Mouse (Mus musculus): ENCODE measurements at regions not wholly inside any gene's neighbourhood (a gene's known extent, or its start where the extent isn't known, plus 50 kb on each side); places are given as distances from the start of the nearest gene placed in this dataset.

GRCm38 (mm10) chr10:43748300-43748699 lies 153.2 kb downstream of the Qrsl1 start:
- DNase-seq (ENCODE audit: low read depth, low spot score) = no peak

DNA sequence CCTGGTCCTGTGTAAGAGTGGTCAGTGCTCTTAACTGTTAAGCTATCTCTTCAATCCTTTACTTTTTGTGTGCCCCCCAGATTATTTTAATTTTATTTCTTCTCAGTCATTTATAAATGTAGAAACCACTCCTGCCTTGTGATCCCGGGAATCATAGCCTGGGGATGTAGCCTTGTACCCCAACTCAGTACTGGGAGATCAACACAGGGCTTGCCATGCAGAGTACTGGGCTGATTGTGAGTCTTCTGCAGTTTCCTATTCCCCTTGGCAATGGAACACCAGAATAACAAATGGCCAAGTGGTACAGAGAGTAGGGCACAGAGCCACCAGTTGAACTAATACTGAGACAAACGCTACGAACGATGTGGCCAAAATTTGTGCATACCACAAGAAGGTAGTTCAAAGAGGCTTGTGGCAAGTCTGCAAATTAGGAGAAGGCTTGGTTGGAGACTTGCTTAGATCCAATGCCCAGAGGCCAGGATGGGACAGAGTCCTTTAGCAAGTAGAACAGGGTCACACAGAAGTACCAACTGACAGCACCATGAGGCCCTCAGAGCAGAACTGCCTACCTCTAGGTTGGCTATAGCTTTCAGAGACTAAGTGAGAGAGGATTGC lies 151.9 kb downstream of the Qrsl1 start:
- no peak for DNase-seq (ENCODE audit: low read depth, low spot score)

- DNase-seq (ENCODE audit: low read depth, low spot score) = no peak
Observed at GRCm38 (mm10) chr10:43750401-43750800, 151.1 kb downstream of the Qrsl1 start.

DNA sequence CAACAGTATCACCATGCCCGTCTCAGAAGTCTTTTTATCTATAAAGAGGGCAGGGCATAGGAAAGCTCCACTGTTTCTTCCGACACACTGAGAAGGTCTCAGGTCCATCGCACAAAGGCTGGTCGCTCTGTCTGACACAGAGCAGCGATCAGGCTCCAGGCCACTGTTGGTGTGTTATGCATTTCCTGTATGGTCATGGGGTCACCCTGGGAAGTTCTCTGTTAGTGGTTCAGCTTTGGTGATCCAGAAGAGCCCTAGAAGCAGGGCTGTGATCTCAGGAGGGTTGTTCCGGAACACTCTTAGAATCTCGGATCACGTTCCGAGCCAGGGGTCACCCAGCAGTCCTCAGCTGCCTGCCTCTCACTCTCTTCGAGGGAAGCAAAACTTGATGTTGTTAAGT lies 150.7 kb downstream of the Qrsl1 start:
- DNase-seq (ENCODE audit: low read depth, low spot score) = no peak

DNA sequence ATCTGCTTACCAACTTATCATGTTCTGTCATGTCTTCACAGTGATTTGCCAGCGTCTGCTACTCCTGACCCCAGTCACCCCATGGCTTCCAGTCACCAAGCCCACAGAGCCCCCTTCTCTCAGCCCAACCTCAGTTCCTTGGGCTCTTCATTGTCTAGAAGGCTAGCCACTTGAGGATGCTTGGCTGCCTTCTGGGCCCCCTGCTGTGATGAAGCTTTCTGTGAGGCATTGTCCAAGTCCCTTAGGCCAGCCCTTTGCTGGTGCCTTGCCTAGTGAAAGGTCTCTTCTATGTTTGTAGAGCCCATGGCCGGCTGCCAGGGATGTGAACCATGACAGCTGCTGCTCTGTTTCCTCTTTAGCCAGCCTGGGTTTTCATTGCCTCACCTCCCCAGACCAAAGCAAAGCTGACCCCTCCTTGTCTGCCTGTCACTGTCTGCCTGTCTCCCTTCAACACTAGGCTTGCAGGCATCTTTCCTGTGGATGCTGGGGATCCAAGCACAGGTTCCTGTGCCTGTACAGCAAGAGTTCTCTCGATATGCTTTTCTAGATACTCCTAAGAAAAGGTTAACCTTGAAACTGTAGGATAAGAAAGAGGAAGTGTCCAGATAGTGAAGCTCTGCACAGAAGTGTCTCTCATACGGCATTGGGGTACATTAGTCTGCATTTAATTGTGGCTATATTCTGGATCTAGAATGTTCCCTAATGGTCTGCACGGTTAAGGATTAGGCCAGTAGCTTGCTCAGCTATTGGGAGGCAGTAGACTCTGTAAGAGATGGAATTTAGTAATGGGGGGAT lies 149.5 kb downstream of the Qrsl1 start:
- peak; percentile 61 for DNase-seq (ENCODE audit: low read depth, low spot score)

DNA sequence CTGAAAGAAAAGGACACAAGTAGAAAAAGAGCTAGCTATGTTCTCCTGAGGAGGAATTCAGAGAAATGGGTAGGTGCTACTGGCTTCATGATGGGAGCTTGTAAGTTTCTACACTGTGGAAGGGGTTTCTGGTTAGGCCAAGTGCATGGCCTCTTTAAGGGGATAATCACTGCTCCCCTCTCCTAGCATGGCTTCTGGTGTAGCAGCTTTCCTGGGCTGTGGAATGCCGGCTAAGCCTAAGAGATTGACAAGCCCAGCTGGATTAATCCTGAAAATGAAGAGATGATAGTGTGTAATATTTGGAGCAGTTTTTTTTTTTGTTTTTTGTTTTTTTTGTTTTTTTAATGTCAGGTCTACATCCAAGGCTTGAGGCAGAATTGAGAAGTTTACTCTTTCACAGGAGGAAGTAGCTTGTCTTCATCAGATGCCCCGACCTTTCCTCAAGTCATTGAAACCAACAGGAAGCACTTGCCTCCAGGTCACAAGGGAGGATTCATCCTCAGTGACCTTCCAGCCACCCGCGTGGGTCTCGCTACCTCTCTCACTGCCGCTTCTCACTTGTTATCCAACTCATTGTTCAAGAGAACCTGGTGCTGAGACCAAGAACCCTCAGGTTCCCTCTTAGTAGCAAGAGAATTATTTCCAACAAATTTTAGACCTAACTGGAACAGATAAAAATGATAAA lies 144.5 kb downstream of the Qrsl1 start:
- no peak for DNase-seq (ENCODE audit: low read depth, low spot score)

- no peak for DNase-seq (ENCODE audit: low read depth, low spot score)
Observed at GRCm38 (mm10) chr10:43758124-43759025, 143.2 kb downstream of the Qrsl1 start.

GRCm38 (mm10) chr10:43759186-43759905 lies 142.2 kb downstream of the Qrsl1 start:
- peak; percentile 59 for DNase-seq (ENCODE audit: low read depth, low spot score)

DNA sequence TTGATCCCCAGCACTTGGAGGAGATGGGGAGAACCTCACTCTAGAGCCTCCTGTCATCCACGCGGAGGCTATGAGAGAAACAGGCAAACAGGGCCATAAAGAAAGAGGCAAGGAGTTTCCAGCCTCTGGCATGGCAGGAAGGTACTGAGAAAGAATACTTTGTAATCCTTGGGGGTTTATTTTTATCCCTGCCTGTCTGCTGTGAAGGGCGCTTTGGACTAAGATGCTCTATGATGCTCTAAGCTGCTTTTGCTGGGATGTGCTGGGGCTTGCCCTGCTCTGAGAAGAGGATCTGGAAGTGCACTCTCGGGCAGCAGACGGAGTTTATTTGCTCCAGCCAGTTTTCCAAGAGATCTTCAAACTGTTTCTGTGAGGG lies 141.7 kb downstream of the Qrsl1 start:
- DNase-seq (ENCODE audit: low read depth, low spot score) = no peak

DNA sequence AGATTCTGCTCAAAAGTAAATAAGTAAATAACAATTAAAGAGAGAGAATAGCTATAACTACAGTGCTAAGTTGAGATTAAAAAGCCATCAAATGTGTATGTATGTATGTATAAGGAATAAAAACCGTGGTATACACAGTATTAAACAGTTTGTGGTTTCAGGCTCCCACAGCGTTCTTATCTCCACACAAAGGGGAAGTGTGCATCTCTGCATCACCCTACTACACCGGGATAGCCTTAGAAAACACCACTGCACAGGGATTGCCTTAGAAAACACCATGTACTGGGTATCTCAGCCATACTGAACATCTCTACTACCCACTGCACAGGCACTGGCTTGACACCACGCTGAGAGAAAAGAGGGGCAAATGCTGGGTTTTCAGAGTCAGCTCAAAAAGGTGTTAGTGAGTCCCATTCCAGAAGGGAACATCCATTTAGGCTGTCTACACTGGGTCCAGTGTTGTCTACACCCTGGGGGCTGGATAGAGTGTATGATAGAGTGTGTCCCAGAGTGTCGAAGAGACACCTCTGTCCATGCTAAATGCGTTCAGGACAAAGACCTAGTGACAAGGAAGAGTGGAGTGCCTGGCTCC lies 139.5 kb downstream of the Qrsl1 start:
- no peak for DNase-seq (ENCODE audit: low read depth, low spot score)

DNA sequence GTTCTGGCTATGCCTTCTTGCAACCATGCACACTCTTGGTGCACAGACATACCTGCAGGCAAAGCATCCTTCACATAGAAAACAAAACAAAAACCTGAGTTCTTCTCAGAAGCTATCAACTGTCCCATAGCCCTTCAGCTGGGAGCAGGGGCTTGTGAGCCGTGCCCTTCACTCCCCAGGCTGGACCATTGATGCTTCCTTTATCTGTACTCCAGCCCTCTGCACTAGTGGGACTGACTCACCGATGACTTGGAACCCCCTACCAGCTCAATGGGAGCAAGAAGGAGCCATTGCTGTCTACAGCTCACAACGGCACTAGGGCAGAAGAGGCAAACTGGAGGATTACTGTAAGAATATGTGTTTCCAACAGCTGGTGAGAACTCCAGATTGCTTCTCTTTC lies 137.0 kb downstream of the Qrsl1 start:
- no peak for DNase-seq (ENCODE audit: low read depth, low spot score)

GRCm38 (mm10) chr10:43765275-43765674 lies 136.3 kb downstream of the Qrsl1 start:
- no peak for DNase-seq (ENCODE audit: low read depth, low spot score)

GRCm38 (mm10) chr10:43765829-43766486 lies 135.6 kb downstream of the Qrsl1 start:
- no peak for DNase-seq (ENCODE audit: low read depth, low spot score)

- DNase-seq (ENCODE audit: low read depth, low spot score) = peak; percentile 18
Observed at GRCm38 (mm10) chr10:43767961-43768726, 133.4 kb downstream of the Qrsl1 start.

DNA sequence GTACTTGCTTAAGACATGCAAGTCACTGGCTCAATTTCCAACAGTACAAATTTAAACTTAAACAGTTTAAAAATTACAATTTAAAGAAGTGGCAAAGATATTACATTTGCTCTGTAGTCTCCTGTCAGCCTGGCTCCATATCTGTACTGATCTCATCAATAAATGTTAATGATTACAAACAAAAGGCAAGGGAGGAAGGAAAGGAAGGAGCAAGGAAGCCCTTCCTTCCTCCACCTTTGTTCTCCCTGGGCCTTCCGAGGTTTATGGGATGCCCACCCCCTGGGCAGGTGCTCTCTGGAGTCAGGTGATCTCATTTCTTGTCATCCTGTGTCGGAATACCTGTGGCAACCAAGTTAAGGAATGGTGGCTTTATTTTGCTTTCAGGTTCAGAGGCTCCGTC lies 132.5 kb downstream of the Qrsl1 start:
- DNase-seq (ENCODE audit: low read depth, low spot score) = no peak

DNA sequence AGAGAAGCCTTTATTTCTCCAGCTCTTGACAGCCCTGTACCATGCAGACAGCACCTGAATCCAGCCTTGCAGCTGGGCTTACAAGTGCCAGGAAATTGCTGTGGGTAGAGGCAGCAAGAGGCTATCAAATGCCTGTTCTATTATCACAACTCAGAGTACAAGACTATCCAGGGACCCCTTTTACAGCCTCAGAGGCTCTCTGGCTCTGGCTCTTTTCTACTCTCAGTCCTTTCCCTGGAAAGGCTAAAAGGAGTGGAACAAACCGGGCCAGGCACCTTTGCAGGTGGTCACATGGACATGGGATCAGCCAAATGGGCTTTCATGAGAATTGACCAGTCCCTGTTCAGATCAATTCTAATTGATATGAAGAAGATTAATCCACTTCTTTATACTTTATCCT lies 125.7 kb downstream of the Qrsl1 start:
- no peak for DNase-seq (ENCODE audit: low read depth, low spot score)

GRCm38 (mm10) chr10:43777612-43778600 lies 123.6 kb downstream of the Qrsl1 start:
- peak; percentile 66 for DNase-seq (ENCODE audit: low read depth, low spot score)

DNA sequence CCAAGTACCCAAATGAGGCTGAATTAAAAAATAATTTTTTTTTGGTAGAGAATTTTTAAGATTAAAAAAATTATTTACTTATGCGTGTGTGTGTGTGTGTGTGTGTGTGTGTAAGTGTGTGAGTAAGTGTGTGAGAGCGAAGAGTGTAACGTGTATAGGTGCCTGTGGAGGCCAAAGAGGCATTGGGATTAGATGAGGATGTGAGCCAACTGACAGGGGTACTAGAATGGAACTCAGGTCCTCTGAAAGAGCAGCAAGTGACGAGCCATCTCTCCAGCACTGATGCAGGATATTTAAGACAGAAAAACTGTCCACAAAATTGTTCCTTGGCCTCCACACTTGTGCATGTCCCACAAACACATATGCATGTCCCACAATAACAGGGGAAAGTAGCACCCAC lies 121.0 kb downstream of the Qrsl1 start:
- DNase-seq (ENCODE audit: low read depth, low spot score) = no peak

Data from brain, adult 2 months (tissue).